Mouse (Mus musculus) liver, embryonic 13.5 days (tissue): Measurements from ENCODE around the gene Zfp978. TPM values are rescaled to one million over a fixed set of nuclear protein-coding genes. Genes with fewer than 3 reads are reported as not detected.
"Not testable (repeated sequence)": the region's sequence is repeated elsewhere in the genome, so short reads cannot be mapped to it uniquely, and the experiment has no call there.

Experiments
- ATAC-seq: fragments of 200-750 bp; cut with Nextera tagmentation; 2 replicates; pipeline ENCODE4 v1.8.0; 2017; ENCODE audit warnings: low read depth, mild to moderate bottlenecking, moderate number of reproducible peaks, moderate library complexity
- DNase-seq: peaks from one replicate; pipeline ENCODE4 v3.0.0; 2022
- H3K27ac ChIP-seq: fragments of 300-500 bp; sonication (generic); 2 replicates; pipeline ENCODE4 v1.5.1; 2015; ENCODE audit warnings: moderate library complexity, mild to moderate bottlenecking, inconsistent platforms
- H3K27me3 ChIP-seq: fragments of 300-500 bp; sonication (generic); 2 replicates; pipeline ENCODE4 v1.6.1; 2015; ENCODE audit warnings: mild to moderate bottlenecking, inconsistent platforms
- H3K36me3 ChIP-seq: fragments of 300-500 bp; sonication (generic); 2 replicates; pipeline ENCODE4 v1.6.1; 2015; ENCODE audit warnings: mild to moderate bottlenecking, inconsistent platforms
- H3K4me1 ChIP-seq: fragments of 300-500 bp; sonication (generic); replicated peaks from 2 replicates; pipeline ENCODE4 v1.6.1; 2015; ENCODE audit warnings: inconsistent platforms
- H3K4me2 ChIP-seq: fragments of 300-500 bp; sonication (generic); 2 replicates; pipeline ENCODE4 v1.6.1; 2015; ENCODE audit warnings: inconsistent platforms, mild to moderate bottlenecking, moderate library complexity
- H3K4me3 ChIP-seq: fragments of 300-500 bp; sonication (generic); replicated peaks from 2 replicates; pipeline ENCODE4 v1.5.1; 2015; ENCODE audit warnings: mild to moderate bottlenecking, inconsistent platforms
- H3K9ac ChIP-seq: fragments of 300-500 bp; sonication (generic); 2 replicates; pipeline ENCODE4 v1.6.1; 2015; ENCODE audit warnings: mild to moderate bottlenecking, inconsistent platforms
- H3K9me3 ChIP-seq: fragments of 300-500 bp; sonication (generic); replicated peaks from 2 replicates; pipeline ENCODE4 v1.6.1; 2016; ENCODE audit warnings: inconsistent platforms
- WGBS: fragments of 180-500 bp; shearing (Covaris S2); methylation state at CpG from one replicate; pipeline ENCODE4 v1.1.7; 2015; ENCODE audit not compliant: insufficient replicate concordance; 5-methylcytosine and 5-hydroxymethylcytosine counted together
- polyA plus RNA-seq: library from polyadenylated mRNA; unstranded; fragments of >200 nt; fragmentation: Nextera tagmentation; extraction: Ambion mirVana; gene quantifications from 2 replicates; pipeline ENCODE4 v1.2.1, GENCODE M21; 2015

The Zfp978 gene
- polyA plus RNA-seq, 1 experiment from 2014 or later = 0.16 TPM

DNA sequence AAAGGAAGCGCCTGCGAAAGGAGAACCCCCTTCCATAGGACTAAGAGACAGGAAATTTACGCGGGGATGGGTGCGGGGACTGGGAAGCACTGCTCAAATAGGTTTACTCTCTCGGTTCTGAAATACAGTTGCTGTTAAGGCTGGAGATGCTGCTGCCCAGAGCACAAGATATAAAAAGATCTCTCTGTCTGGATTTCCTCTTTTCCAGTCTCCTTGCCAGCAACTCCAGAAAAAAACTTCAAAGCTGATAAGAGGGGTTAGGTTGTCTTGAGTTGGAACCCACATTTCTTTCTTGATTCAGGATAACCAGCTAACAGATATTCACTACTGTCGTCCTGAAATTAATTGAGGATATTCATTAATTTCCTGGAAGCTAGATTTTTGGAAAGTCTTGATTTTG is 57.2 kb downstream of the Zfp978 start:
- not testable (repeated sequence) for H3K4me3 ChIP-seq, H3K36me3 ChIP-seq, H3K9ac ChIP-seq, ATAC-seq, H3K4me2 ChIP-seq, H3K27me3 ChIP-seq, H3K4me1 ChIP-seq, H3K27ac ChIP-seq, DNase-seq
- WGBS = 39% methylated on average over 7 of the region's 7 CpGs
- peaks cover 43% of the 10 kb centered on the region for H3K9me3 ChIP-seq

DNA sequence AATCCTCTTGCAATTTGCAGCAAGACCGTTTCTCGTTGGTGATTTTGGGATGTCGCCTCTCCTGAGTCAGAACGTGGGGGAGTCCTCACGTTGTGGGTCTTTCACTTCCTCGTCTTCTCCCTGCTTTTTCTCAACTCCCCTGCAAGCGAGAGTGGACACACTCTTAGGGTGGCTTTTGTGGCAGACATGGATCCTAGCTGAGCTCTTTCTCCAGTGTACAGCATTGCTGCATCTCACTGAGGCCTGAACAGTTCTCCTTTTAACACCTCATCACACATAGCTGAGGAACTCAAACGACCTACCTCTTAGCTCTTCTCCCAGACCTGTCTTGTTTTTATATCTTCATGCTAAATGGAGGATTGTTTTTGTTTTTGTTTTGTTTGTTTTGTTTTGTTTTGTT is 58.1 kb downstream of the Zfp978 start:
- H3K27ac ChIP-seq, H3K4me3 ChIP-seq, ATAC-seq, DNase-seq, H3K27me3 ChIP-seq, H3K9ac ChIP-seq, H3K36me3 ChIP-seq, H3K4me1 ChIP-seq, H3K4me2 ChIP-seq: not testable (repeated sequence)
- WGBS = 63% methylated on average over 8 of the region's 8 CpGs
- H3K9me3 ChIP-seq = peaks cover 43% of the 10 kb centered on the region

DNA sequence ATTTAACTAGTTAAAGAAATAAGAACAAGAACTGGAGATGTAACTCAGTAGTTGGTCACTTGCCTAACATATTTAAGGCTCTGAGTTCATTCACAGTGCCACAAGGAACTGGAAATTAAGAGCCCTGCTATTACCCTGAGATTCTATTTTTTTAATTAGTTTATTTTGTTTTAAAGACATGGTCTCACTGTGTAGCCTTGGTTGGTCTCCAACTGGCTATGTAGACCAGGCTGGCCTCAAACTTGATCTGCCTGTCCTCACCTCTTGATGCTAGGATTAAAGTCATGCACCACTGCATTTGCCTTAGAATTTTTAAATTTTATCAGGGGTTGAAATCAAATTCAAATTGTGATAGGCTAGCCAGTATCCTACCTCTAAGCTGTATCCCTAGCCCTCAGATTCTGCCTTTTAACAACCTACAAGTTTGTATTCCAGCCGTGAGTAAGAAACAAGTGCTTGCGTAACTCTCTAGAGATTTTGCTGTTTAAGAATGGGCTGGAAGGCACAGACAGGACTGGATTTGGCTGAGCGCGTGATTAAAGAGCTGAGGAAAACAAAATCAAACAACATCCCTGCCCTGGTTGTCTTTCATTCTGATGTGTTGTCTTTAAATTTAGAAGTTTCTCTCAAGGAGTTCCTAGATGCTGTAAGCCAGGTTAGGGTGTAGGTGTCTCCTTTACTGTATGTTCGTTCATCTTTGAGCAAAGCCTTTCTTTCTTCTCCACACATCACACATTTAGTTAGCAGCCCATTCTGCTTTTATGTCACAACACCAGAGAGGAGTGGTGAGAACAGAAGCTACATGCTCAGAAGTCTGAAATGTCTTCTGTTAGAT is 58.9 kb downstream of the Zfp978 start:
- ATAC-seq = peak; percentile 18; the same call in 1 of the 2 replicates

DNA sequence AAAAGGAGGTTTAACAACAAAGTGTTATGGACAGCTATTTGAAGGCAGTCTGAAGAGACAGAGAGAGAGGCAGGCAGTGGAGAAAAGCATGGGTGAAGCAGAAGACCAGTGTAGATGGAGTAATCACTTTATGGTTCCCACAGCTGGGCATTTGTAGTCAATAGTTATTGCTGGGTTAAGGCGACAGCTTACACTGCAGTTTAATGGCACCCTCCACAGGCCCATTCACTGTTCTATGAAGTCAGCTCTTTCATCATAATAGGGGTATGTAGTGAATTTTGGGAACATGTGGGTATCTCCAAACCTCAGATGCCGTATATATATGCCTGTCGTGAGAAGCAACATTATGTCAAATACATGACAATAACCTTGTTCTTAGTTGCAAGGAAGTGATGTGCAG is 59.7 kb downstream of the Zfp978 start:
- WGBS = 50% methylated on average over 3 of the region's 3 CpGs
- Histone ChIP-seq H3K9me3 (peaks cover 43% of the 10 kb centered on the region), H3K9ac (no peak overlapping the region), H3K4me1 (no peaks in the 10 kb centered on the region), H3K27me3 (no peaks in the 10 kb centered on the region), H3K36me3 (no peaks in the 10 kb centered on the region), H3K4me2 (no peak overlapping the region), H3K27ac (no peak overlapping the region), H3K4me3 (no peak overlapping the region)
- DNase-seq = no peak
- no peak for ATAC-seq

More for the DNA sequence above, 58.9 kb downstream of the Zfp978 start:
- not testable (repeated sequence) for DNase-seq, H3K4me1 ChIP-seq, H3K36me3 ChIP-seq, H3K27ac ChIP-seq, H3K4me3 ChIP-seq, H3K27me3 ChIP-seq, H3K4me2 ChIP-seq, H3K9ac ChIP-seq
- 67% methylated on average over 5 of the region's 5 CpGs for WGBS
- peaks cover 40% of the 10 kb centered on the region for H3K9me3 ChIP-seq

DNA sequence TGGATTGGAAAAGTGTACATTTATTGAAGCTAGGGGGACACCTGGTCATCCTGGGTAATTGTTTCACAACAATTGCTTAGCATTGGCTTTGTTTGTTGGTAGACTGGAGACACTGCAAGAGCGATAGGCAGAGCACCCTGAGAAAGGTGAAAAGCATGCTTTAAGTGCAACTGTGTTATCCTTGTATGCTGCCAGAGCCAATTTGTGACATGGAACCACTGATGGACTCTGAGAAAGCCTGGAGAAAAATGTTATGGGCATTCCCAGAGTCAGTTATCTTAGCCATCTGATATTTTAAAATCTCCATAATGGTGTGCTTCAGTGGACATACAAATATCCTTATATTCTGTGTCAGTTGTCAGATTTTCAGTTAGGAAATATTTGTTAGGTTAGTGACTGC is 60.2 kb downstream of the Zfp978 start:
- 22% methylated on average over 1 of the region's 1 CpGs for WGBS
- not testable (repeated sequence) for DNase-seq
- peaks cover 41% of the 10 kb centered on the region for H3K9me3 ChIP-seq

DNA sequence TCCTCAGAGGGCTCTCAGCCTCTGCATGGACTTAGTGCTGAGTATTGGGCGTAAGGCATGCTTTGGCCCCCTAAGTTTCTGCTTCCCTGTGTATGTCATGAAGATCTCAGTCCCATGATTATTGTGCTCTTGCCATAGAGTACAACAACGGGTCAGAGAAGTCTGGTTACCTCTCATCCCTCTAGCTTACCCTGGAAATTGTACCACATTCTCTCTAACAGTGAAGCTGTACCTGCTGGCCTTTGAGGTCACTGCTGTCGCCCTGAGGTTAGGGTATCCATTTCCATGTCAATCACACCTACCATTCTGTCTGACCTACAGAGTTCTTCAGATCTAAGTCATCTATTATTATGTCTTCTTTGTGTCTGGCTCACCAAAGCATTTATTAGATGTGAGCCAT is 62.0 kb downstream of the Zfp978 start:
- no peaks in the 10 kb centered on the region for H3K4me1 ChIP-seq

More for the DNA sequence above, 60.2 kb downstream of the Zfp978 start:
- not testable (repeated sequence) for H3K9ac ChIP-seq, H3K27me3 ChIP-seq, H3K4me3 ChIP-seq, H3K36me3 ChIP-seq, H3K27ac ChIP-seq, ATAC-seq, H3K4me2 ChIP-seq, H3K4me1 ChIP-seq

DNA sequence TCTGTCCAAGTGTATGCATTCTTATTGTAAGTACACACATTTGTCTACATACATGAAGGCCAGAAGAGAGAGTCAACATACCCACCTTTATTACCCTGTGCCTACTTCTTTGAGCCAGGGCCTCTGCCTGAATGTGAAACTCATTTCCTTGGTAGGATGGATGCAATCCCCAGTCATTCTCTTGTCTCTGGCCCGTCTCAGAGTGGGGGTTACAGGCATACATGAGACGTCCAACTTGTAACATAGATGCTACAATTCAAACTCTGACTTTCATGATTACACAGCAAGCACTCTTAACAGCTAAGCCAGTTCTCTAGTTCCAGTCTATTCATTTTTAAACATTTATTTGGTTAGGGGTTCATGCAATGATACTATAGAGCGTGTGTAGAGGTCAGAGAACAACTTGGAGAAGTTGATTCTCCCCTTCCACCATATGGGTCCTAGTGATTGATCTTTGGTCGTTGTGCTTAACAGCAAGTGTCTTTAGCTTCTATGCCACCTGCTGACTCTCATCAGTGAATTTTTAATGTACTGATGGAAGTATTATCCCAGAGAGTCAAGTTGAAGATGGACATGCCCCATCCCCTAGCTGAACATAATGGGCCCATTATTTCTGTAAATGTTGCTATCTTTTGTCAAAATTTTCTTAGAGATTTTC is 62.7 kb downstream of the Zfp978 start:
- H3K9ac ChIP-seq = no peak overlapping the region
- no peaks in the 10 kb centered on the region for H3K27me3 ChIP-seq
- no peak overlapping the region for H3K27ac ChIP-seq
- ATAC-seq (no peak), DNase-seq (no peak)
- no peak overlapping the region for H3K4me2 ChIP-seq
- WGBS = 43% methylated on average over 4 of the region's 4 CpGs
- H3K4me1 ChIP-seq = no peaks in the 10 kb centered on the region
- H3K36me3 ChIP-seq = no peaks in the 10 kb centered on the region
- H3K9me3 ChIP-seq = peaks cover 23% of the 10 kb centered on the region; the same call in 1 of the 2 replicates
- no peak overlapping the region for H3K4me3 ChIP-seq

More for the DNA sequence above, 62.0 kb downstream of the Zfp978 start:
- Histone ChIP-seq H3K4me2 (no peak overlapping the region), H3K9me3 (peaks cover 26% of the 10 kb centered on the region; the same call in 1 of the 2 replicates), H3K27ac (no peak overlapping the region), H3K9ac (no peak overlapping the region), H3K36me3 (no peaks in the 10 kb centered on the region), H3K27me3 (no peaks in the 10 kb centered on the region), H3K4me3 (no peak overlapping the region)
- ATAC-seq = 0 out of 2 replicates have a peak, but pooled peaks have one; percentile 10
- WGBS = 30% methylated on average over 3 of the region's 3 CpGs
- DNase-seq = no peak

DNA sequence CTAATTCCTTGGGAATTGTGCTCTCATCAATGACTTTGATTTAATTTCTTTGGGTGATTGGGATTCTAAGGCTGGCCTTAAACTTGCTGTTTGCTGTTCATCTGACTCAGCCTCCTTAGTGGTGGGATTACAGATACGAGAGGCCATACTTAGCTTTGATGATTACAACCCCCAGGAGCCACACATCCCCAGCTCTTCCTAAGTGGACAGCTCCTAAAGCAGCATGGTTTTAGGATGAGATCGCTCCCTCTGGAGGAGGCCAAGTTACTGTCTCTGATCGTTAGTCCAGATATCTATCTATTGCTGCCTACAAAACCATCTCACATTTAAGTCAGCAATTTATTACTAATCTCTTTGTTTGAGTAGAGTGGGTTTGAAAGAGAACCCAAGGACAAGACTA is 63.3 kb downstream of the Zfp978 start:
- 37% methylated on average over 3 of the region's 3 CpGs for WGBS
- not testable (repeated sequence) for H3K9ac ChIP-seq, H3K36me3 ChIP-seq, H3K27me3 ChIP-seq, H3K4me2 ChIP-seq, H3K4me1 ChIP-seq, DNase-seq, H3K27ac ChIP-seq, ATAC-seq, H3K4me3 ChIP-seq
- 0 out of 2 replicates have a peak, but pooled peaks cover 19% of the 10 kb centered on the region for H3K9me3 ChIP-seq

DNA sequence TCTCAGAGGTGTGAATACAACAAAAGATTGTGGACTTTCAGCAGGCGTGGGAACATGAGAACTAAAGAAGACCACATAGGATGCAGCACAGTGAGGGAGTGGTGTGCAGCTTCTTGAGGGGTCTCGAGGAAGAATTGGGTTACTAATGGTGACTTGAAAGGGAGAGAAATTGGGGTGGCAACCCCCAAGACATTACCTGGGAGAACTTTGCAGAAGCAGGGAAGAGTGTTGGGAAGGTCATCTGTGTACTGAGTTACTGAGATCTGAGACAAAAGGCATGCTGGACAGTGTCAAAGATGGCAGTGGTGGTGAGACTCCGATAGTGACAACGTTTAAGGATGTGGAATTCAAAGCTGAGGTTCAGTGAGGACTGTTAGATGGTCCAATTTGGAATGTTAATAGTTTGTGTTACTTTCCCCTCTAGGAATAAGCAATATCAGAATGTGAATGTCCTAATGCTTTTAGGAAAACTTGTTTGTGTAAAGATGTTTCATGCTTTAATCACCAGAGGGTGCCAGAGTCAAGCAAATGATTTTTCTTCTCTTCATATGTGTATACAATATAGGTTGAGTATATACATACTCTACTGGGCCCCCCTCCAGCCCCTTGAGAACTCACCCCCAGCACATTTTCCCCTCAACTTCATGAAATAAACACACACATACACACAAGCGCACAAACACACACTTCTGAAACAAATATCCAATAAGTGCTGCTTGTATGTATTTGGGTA is 64.7 kb downstream of the Zfp978 start:
- not testable (repeated sequence) for H3K27me3 ChIP-seq, H3K9ac ChIP-seq, H3K4me2 ChIP-seq, H3K36me3 ChIP-seq, H3K4me1 ChIP-seq, DNase-seq, H3K4me3 ChIP-seq, H3K27ac ChIP-seq
- WGBS = 34% methylated on average over 5 of the region's 5 CpGs
- peak; percentile 23 for ATAC-seq
- H3K9me3 ChIP-seq = 0 out of 2 replicates have a peak, but pooled peaks cover 13% of the 10 kb centered on the region

DNA sequence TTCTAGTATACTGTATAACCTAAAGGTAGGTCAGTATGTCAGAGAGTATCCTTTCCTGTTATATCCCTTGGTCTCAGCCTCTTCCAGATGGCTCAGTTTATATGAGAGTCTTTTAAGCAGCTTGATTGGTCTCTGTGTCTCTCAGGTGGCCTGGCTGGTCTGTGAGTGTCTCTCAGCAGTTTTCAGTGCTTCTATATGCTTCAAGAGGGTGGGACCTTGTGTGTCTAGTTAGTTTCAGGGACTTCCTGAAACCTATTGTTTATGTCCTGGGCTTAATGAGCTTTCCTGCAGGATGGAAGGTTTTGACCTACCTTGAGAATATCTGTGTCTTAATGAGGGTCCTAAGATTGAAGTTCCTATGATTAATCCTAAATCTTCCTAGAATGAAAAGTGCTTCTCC is 69.5 kb downstream of the Zfp978 start:
- H3K4me2 ChIP-seq = no peak overlapping the region
- H3K27ac ChIP-seq = no peak overlapping the region
- H3K9me3 ChIP-seq = peaks cover 15% of the 10 kb centered on the region
- no peaks in the 10 kb centered on the region for H3K27me3 ChIP-seq
- no peaks in the 10 kb centered on the region for H3K4me1 ChIP-seq
- ATAC-seq (no peak), DNase-seq (no peak)
- H3K36me3 ChIP-seq = no peaks in the 10 kb centered on the region
- H3K9ac ChIP-seq = no peak overlapping the region
- no peak overlapping the region for H3K4me3 ChIP-seq

DNA sequence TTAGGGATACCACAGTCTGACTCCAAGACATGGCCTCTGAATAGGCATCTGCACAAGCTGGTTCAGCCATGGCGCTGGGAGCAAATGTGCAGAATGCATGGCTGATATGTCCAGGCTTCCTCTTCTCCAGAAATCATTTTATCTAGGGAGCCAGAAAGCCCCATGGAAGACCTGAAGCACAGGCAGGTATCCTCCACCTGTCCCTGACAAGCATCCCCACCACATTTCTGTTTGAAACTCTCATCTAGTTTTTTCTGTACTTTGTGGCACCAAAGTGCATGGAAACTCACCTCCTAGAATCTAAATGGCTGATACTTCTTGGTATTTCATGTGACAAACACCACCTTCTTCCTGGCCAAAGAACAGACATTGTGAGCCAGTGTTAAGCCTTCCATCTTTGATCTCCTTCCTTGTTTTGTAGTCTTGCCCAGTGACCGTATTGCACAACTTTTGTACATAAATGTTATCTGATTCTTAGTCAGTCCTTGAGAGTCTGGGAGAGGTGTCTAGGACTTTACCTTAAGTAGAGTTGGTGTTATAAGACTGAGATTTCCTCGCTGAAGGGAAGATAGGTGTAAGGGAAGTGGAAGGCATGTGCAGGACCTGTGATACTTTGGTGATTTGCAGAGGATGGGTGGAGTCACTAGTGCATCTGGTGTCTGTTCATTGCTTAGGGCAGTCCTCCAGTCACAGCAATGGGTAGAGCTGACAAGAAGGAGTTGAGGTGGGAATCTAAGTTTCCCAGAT is 70.8 kb downstream of the Zfp978 start:
- DNase-seq, H3K36me3 ChIP-seq, H3K9ac ChIP-seq, H3K4me2 ChIP-seq, H3K27ac ChIP-seq, H3K4me1 ChIP-seq, H3K27me3 ChIP-seq, H3K4me3 ChIP-seq: not testable (repeated sequence)
- 52% methylated on average over 3 of the region's 3 CpGs for whole genome bisulfite sequencing
- peaks cover 14% of the 10 kb centered on the region for H3K9me3 ChIP-seq
- ATAC-seq = peak; percentile 42
